In genomic region chr7:101969694-101970428, GRCm38 (mm10) we compare ENCODE assay signal across 8 mouse cellular contexts. TPM values are rescaled to one million over a fixed set of nuclear protein-coding genes. Genes with fewer than 3 reads are reported as not detected.
DNase-seq lines count a peak whose midpoint lies in the region; ATAC-seq and TF ChIP-seq lines count a peak whose summit lies in the region.

No protein-coding gene starts in this region.

- H3K4me2 ChIP-seq in embryonic facial prominence, embryonic 13.5 days: peak overlapping the region; percentile 76
- H3K4me2 ChIP-seq in limb, embryonic 13.5 days (replicated peaks): peak overlapping the region; percentile 77
- H3K4me2 ChIP-seq in midbrain, embryonic 15.5 days: peak overlapping the region; percentile 66

- peak overlapping the region; percentile 100 for H3K27ac ChIP-seq in embryonic facial prominence, embryonic 13.5 days
- H3K27ac ChIP-seq in heart, adult 2 months: peak overlapping the region; percentile 98
- peak overlapping the region; percentile 100 for H3K27ac ChIP-seq in limb, embryonic 13.5 days
- H3K27ac ChIP-seq in midbrain, embryonic 15.5 days: peak overlapping the region; percentile 99

- intact Hi-C loops in heart, adult 2 months (cut with DNase I): loop anchor here (2.0 to 5.0 kb wide), 3 partner anchors 38 to 131 kb away; partner anchors contain the start of genes Inppl1, Lrrc51, Numa1 and Tomt

- H3K9me3 ChIP-seq in embryonic facial prominence, embryonic 13.5 days: no peaks in the 10 kb centered on the region
- H3K9me3 ChIP-seq in limb, embryonic 13.5 days: no peaks in the 10 kb centered on the region
- H3K9me3 ChIP-seq in midbrain, embryonic 15.5 days: no peaks in the 10 kb centered on the region

- peak overlapping the region; percentile 94 for H3K9ac ChIP-seq in embryonic facial prominence, embryonic 13.5 days
- peak overlapping the region; percentile 86 for H3K9ac ChIP-seq in heart, adult 2 months (ENCODE audit: low read depth, low read length)
- peak overlapping the region; percentile 94 for H3K9ac ChIP-seq in limb, embryonic 13.5 days
- peak overlapping the region; percentile 96 for H3K9ac ChIP-seq in midbrain, embryonic 15.5 days

- WGBS in embryonic facial prominence, embryonic 13.5 days: under 1% methylated on average over 53 of the region's 53 CpGs
- under 1% methylated on average over 49 of the region's 53 CpGs for WGBS in heart, adult 2 months
- WGBS in limb, embryonic 13.5 days: under 1% methylated on average over 45 of the region's 53 CpGs
- WGBS in midbrain, embryonic 15.5 days: under 1% methylated on average over 53 of the region's 53 CpGs

- 0 out of 2 replicates have a peak, but pooled peaks have one; percentile 19 for TF ChIP-seq POLR2A in heart, adult 2 months (IDR thresholded peaks at IDR 0.05; ENCODE audit: insufficient read depth, low read depth, low read length)

- peak; percentile 28 for TF ChIP-seq CTCF in heart, adult 2 months (IDR thresholded peaks at IDR 0.05)

- H3K4me1 ChIP-seq in embryonic facial prominence, embryonic 13.5 days: peaks cover 54% of the 10 kb centered on the region
- peaks cover 12% of the 10 kb centered on the region for H3K4me1 ChIP-seq in heart, adult 2 months (ENCODE audit: control insufficient read depth, insufficient read depth, low read length)
- H3K4me1 ChIP-seq in limb, embryonic 13.5 days: peaks cover 62% of the 10 kb centered on the region
- peaks cover 35% of the 10 kb centered on the region for H3K4me1 ChIP-seq in midbrain, embryonic 15.5 days

- peaks cover 9% of the 10 kb centered on the region for H3K79me2 ChIP-seq in heart, adult 2 months (replicated peaks; ENCODE audit: control insufficient read depth, insufficient read depth, low read length)

- H3K4me3 ChIP-seq in embryonic facial prominence, embryonic 13.5 days: peak overlapping the region; percentile 73
- H3K4me3 ChIP-seq in heart, adult 2 months: peak overlapping the region; percentile 77
- H3K4me3 ChIP-seq in limb, embryonic 13.5 days: peak overlapping the region; percentile 75
- H3K4me3 ChIP-seq in midbrain, embryonic 15.5 days: peak overlapping the region; percentile 72

- H3K36me3 ChIP-seq in embryonic facial prominence, embryonic 13.5 days: no peaks in the 10 kb centered on the region
- H3K36me3 ChIP-seq in heart, adult 2 months (ENCODE audit: control insufficient read depth, insufficient read depth, low read length): peaks cover 24% of the 10 kb centered on the region
- no peaks in the 10 kb centered on the region for H3K36me3 ChIP-seq in limb, embryonic 13.5 days
- H3K36me3 ChIP-seq in midbrain, embryonic 15.5 days (replicated peaks): no peaks in the 10 kb centered on the region

- no peak for TF ChIP-seq EP300 in heart, adult 2 months (IDR thresholded peaks at IDR 0.05; ENCODE audit: insufficient read depth, low read depth, low read length)

- ATAC-seq in embryonic facial prominence, embryonic 13.5 days (ENCODE audit: insufficient number of reproducible peaks, insufficient read depth, low FRiP score, low TSS enrichment, low read depth): peak; percentile 87
- ATAC-seq in limb, embryonic 13.5 days (ENCODE audit: low FRiP score, low read depth): peak; percentile 88
- peak; percentile 91 for ATAC-seq in midbrain, embryonic 15.5 days (replicated peaks)

- H3K27me3 ChIP-seq in embryonic facial prominence, embryonic 13.5 days: no peaks in the 10 kb centered on the region
- no peaks in the 10 kb centered on the region for H3K27me3 ChIP-seq in heart, adult 2 months (ENCODE audit: control insufficient read depth, insufficient read depth, low read length)
- H3K27me3 ChIP-seq in limb, embryonic 13.5 days: no peaks in the 10 kb centered on the region
- no peaks in the 10 kb centered on the region for H3K27me3 ChIP-seq in midbrain, embryonic 15.5 days (replicated peaks)

- peak; percentile 82 for DNase-seq in 3T3-L1 (ENCODE audit: low read depth, low spot score)
- DNase-seq in adrenal gland, postnatal 4 days (ENCODE audit: low spot score in 2 of 2): peak; percentile 69 to 72
- DNase-seq in heart, adult 2 months: peak; percentile 90 to 93
- DNase-seq in kidney, adult 8-10 months: peak; percentile 87
- peak; percentile 76 to 85 for DNase-seq in spleen, adult 18-20 months

RNA-seq across cellular contexts. Expression of gene Numa1, which starts 36.0 kb away (rescaled TPM):
- total RNA-seq in adrenal gland, postnatal 4 days (2021): 100 to 1,000 TPM; 179 to 203 TPM
- 90.9 and 92.0 TPM in 2 replicates for polyA plus RNA-seq in embryonic facial prominence, embryonic 13.5 days (2015; fragmentation: Nextera tagmentation; extraction: Ambion mirVana)
- 10 to 100 TPM; 88.3 to 93.8 TPM for total RNA-seq in heart, adult 2 months (2021)
- 53.3 and 63.3 TPM in 2 replicates for polyA plus RNA-seq in heart, adult 2 months (2012; rRNA removed)
- 85.7 and 96.2 TPM in 2 replicates for polyA plus RNA-seq in limb, embryonic 13.5 days (2015; fragmentation: Nextera tagmentation; extraction: Ambion mirVana)
- 50.9 and 53.1 TPM in 2 replicates for polyA plus RNA-seq in midbrain, embryonic 15.5 days (2015; fragmentation: Nextera tagmentation; extraction: Ambion mirVana)

RNA-seq across cellular contexts. Expression of gene Lrrc51, which starts 36.2 kb away (rescaled TPM):
- total RNA-seq in adrenal gland, postnatal 4 days (2021): 1 to 10 TPM; 6.1 to 8.3 TPM
- polyA plus RNA-seq in embryonic facial prominence, embryonic 13.5 days (2015; fragmentation: Nextera tagmentation; extraction: Ambion mirVana): 7.3 and 8.3 TPM in 2 replicates
- 1 to 10 TPM; 3.0 to 4.5 TPM for total RNA-seq in heart, adult 2 months (2021)
- polyA plus RNA-seq in heart, adult 2 months (2012; rRNA removed): 7.5 and 11.6 TPM in 2 replicates
- polyA plus RNA-seq in limb, embryonic 13.5 days (2015; fragmentation: Nextera tagmentation; extraction: Ambion mirVana): 8.2 and 13.4 TPM in 2 replicates
- polyA plus RNA-seq in midbrain, embryonic 15.5 days (2015; fragmentation: Nextera tagmentation; extraction: Ambion mirVana): 9.1 and 11.4 TPM in 2 replicates

RNA-seq across cellular contexts. Expression of gene Il18bp, which starts 48.6 kb away (rescaled TPM):
- 10 to 100 TPM; 11.5 to 11.6 TPM for total RNA-seq in adrenal gland, postnatal 4 days (2021)
- polyA plus RNA-seq in embryonic facial prominence, embryonic 13.5 days (2015; fragmentation: Nextera tagmentation; extraction: Ambion mirVana): 3.3 TPM in 2 replicates
- total RNA-seq in heart, adult 2 months (2021): 10 to 100 TPM in 1 of 2 experiments, 1 to 10 TPM in 1; 8.6 to 12.3 TPM
- polyA plus RNA-seq in heart, adult 2 months (2012; rRNA removed): 14.4 and 21.8 TPM in 2 replicates
- 3.6 and 3.9 TPM in 2 replicates for polyA plus RNA-seq in limb, embryonic 13.5 days (2015; fragmentation: Nextera tagmentation; extraction: Ambion mirVana)
- polyA plus RNA-seq in midbrain, embryonic 15.5 days (2015; fragmentation: Nextera tagmentation; extraction: Ambion mirVana): 4.6 and 6.3 TPM in 2 replicates

Comparison
In these comparisons a context has a peak if more than half of its experiments do, and no peak if none do; other contexts are left out.
1. Peak in every context shown above with its lines: DNase-seq, ATAC-seq, H3K4me3 ChIP-seq and H3K27ac ChIP-seq.